Mouse (Mus musculus): ENCODE measurements around the gene Gnl2.
A peak's percentile ranks its signal among the peaks of the same experiment; 100 is the strongest.

The Gnl2 gene

DNA sequence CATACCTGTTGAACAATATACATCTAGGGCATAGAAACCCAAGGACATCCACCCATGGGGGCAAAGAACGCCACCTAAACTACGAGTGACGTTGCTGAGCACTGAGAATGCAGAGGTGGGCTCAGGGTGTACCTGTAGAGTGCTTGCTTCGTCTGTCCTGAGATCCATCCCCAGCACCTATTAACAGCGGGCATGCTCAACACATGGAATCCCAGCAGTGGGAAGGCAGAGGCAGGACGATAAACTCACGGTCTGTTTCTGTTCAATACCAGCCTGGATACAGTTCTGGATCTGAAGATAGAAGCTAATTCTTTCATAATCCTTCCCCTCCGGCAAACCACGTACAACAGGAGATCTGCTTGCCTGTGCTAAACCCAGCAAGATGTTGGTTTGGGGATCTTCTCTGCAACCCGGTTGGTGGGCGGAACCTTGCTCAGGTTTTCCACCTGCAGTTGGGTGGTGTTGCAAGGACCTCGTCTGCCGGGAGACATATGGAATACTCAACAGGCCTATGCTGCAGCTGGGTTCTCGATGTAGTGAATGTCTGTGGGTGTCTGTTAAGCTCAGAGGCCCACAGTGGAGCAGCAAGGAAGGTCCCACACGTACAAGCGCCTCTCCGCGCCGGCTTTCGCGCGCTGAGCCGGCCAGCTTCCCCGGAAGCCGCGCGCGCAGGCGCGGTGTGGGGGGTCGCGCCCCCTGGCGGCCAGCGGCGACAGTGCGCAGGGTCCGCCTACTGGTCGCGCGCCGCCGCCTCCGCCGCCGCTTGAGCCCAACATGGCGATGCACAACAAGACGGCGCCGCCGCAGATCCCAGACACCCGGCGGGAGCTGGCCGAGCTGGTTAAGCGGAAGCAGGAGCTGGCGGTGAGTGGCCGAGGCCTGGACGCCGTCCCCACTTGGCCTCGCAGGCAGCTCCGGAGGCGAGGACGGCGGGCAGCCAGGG is 68.3 kb downstream of the Gnl2 start, which contains the start of gene Meaf6:
Gene Meaf6, plus strand, starts transcription at position 732 of the 943 bp plus-strand sequence.
- peak; percentile 84 for DNase-seq (ENCODE audit: low read depth, low spot score)

- DNase-seq (ENCODE audit: low read depth, low spot score) = peak; percentile 69
These were observed 69.0 kb downstream of the Gnl2 start for GRCm38 (mm10) chr4:125085346-125085841.

- no peak for DNase-seq (ENCODE audit: low read depth, low spot score)
These were observed 76.6 kb downstream of the Gnl2 start for GRCm38 (mm10) chr4:125093031-125093430.

DNA sequence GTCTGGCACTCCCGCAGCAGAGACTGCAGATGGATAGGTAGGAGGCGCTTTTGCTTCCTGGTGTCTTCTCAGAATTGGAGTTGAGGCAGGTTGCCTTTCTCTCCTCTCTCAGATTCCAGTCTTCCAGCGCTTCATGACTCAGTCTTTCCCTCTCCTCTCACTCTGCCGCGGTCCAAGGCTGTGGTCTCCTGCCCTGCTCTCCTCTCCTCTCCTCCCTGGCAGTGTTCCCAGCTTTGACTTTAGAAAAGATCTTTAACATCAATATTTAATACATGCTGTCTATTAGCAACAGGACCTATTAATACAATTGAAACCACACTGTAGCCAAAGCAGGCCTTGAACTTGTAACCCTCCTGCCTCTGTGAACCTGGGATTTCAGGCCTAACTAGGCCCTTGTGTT is 79.7 kb downstream of the Gnl2 start:
- no peak for DNase-seq (ENCODE audit: low read depth, low spot score)

DNA sequence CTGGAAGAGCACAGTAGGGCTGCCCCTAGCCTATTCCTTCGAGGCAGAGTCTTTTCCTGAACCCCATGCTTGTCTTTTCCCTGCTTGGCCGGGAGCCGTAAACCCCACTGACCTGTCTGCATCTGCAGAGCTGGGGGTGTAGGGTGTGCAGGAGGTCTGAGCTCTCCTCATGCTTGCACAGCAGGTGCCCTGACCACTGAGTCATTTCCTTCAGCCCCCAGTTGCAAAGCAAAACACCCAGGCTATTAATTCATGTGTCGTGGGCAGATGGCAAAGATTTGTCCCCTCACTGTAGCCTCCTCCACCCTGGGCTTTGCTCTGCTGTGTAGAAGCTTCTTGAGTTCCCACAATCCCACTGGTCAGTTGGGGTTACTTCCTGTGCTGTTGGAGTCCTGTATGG is 81.0 kb downstream of the Gnl2 start:
- no peak for DNase-seq (ENCODE audit: low read depth, low spot score)

DNA sequence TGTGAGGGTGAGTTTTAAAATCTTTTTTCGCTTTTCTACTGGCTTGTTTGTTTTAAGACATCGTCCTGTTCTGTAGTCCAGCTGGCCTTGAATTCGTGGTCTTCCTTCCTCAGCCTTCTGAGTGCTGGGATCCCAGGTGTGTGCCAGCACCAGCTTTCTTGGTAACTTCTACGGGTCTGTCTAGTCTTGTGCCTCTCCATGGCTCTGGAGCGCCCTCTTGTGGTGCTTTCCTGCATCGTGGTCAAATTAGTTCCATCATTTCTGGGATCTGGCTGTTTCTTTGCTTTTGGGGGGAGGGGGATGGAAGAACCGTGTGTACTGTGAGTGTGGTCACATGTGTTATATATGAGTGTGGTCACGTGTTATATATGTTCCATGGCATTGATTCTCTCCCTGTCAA is 83.1 kb downstream of the Gnl2 start:
- peak; percentile 77 for DNase-seq (ENCODE audit: low read depth, low spot score)

- DNase-seq (ENCODE audit: low read depth, low spot score) = no peak
These were observed 84.9 kb downstream of the Gnl2 start for GRCm38 (mm10) chr4:125101334-125101733.
